Mouse (Mus musculus) hindbrain, embryonic 15.5 days (tissue): ENCODE measurements at regions not wholly inside any gene's neighbourhood (a gene's known extent, or its start where the extent isn't known, plus 50 kb on each side); places are given as distances from the start of the nearest gene placed in this dataset.
A peak's percentile ranks its signal among the peaks of the same experiment; 100 is the strongest.

Experiments used
- ATAC-seq: fragments of 200-750 bp; cut with Nextera tagmentation; 2 replicates; pipeline ENCODE4 v1.8.0; 2017; ENCODE audit warnings: low read depth, moderate number of reproducible peaks, moderate TSS enrichment; ENCODE audit not compliant: low FRiP score
- H3K27ac ChIP-seq: fragments of 300-500 bp; sonication (generic); replicated peaks from 2 replicates; pipeline ENCODE4 v1.5.1; 2015; ENCODE audit warnings: mild to moderate bottlenecking, inconsistent platforms
- H3K27me3 ChIP-seq: fragments of 300-500 bp; sonication (generic); 2 replicates; pipeline ENCODE4 v1.6.1; 2015; ENCODE audit warnings: control low read depth, inconsistent platforms
- H3K36me3 ChIP-seq: fragments of 300-500 bp; sonication (generic); 2 replicates; pipeline ENCODE4 v1.6.1; 2015; ENCODE audit warnings: control low read depth, inconsistent platforms
- H3K4me1 ChIP-seq: fragments of 300-500 bp; sonication (generic); replicated peaks from 2 replicates; pipeline ENCODE4 v1.6.1; 2015; ENCODE audit warnings: control low read depth, inconsistent platforms
- H3K4me2 ChIP-seq: fragments of 300-500 bp; sonication (generic); 2 replicates; pipeline ENCODE4 v1.6.1; 2015; ENCODE audit warnings: moderate library complexity, mild to moderate bottlenecking, inconsistent platforms
- H3K4me3 ChIP-seq: fragments of 300-500 bp; sonication (generic); 2 replicates; pipeline ENCODE4 v1.5.1; 2015; ENCODE audit warnings: mild to moderate bottlenecking, inconsistent platforms
- H3K9ac ChIP-seq: fragments of 300-500 bp; sonication (generic); 2 replicates; pipeline ENCODE4 v1.6.1; 2015; ENCODE audit warnings: inconsistent platforms
- H3K9me3 ChIP-seq: fragments of 300-500 bp; sonication (generic); 2 replicates; pipeline ENCODE4 v1.6.1; 2016; ENCODE audit warnings: control low read depth, inconsistent platforms
- WGBS: fragments of 180-500 bp; shearing (Covaris S2); methylation state at CpG from one replicate; pipeline ENCODE4 v1.1.7; 2015; 5-methylcytosine and 5-hydroxymethylcytosine counted together

DNA sequence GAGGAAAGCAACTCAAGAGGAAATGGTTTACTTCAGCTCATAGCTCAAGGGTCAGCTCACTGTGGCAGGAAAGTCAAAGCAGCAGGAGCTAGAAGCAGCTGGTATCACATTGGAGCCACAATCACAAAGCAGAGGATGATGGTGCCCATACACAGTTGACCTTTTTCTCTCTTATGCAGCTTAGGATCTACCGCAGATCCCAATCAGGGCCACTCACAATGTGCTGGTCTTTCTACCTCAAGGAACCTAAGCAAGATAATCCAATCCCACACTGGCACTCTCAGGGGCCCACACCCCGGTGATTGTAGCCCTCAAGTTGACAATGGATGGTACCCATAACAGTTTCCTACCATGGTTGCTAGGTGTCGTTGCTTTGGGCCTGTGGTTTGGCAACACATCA is 55.6 kb upstream of the Gm11983 start:
- H3K27ac ChIP-seq, result no peak overlapping the region
- no peaks in the 10 kb centered on the region for H3K9me3 ChIP-seq
- H3K9ac ChIP-seq, result no peak overlapping the region
- no peaks in the 10 kb centered on the region for H3K36me3 ChIP-seq
- H3K4me1 ChIP-seq, result peaks cover 5% of the 10 kb centered on the region
- no peak for ATAC-seq
- H3K4me2 ChIP-seq, result no peak overlapping the region
- no peak overlapping the region for H3K4me3 ChIP-seq
- no peaks in the 10 kb centered on the region for H3K27me3 ChIP-seq
- 94% methylated on average over 3 of the region's 3 CpGs for WGBS

DNA sequence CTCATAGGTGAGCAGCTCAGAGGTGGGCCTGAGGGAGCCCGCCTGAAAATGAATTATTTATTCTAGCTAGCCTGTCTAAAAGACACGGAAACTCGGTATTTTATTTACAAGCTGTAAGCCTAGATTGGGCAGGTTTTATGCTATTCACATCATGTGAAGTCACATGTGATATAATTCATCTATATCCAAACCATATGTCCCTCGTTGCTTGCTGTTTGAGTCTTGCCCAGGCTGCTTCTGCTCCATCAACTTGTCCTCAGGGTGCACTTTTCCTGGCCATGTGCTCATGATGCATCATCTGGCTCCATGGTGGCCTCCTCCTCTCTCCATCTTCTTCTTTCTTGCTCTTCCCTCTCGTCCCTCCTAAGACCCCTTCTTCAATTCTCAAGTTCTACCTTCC is 53.0 kb upstream of the Gm11983 start:
- 74% methylated on average over 5 of the region's 5 CpGs for WGBS
- no peaks in the 10 kb centered on the region for H3K9me3 ChIP-seq
- no peak overlapping the region for H3K27ac ChIP-seq
- ATAC-seq, result peak; percentile 63; the same call in 1 of the 2 replicates
- H3K36me3 ChIP-seq, result no peaks in the 10 kb centered on the region
- H3K4me1 ChIP-seq, result peaks cover 4% of the 10 kb centered on the region
- no peak overlapping the region for H3K9ac ChIP-seq
- no peaks in the 10 kb centered on the region for H3K27me3 ChIP-seq
- no peak overlapping the region for H3K4me3 ChIP-seq
- H3K4me2 ChIP-seq, result no peak overlapping the region

DNA sequence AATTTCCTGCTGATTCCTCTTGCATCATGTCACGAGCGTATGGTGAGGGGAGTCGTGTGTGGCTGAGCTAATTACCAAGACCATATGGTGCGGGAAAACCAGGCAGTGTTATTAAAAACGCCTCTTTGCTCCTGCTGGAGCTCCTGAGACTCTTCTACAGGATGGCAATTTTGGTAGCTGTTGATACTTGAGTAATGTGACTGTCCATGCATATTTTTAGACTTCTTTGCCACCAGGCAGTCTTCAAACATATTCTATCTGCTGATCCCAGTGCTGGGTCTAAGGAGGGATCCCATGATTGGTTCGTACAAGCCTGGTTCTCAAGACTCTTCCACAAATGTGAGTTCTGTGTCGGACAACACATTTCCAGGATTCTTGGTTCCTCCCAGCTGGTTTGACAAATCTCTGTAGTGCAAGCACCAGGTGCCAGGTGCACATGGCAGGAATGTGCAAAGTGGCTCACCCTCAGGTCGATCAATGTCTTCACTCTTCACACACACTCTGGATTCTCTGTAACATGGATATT is 52.3 kb upstream of the Gm11983 start:
- no peaks in the 10 kb centered on the region for H3K36me3 ChIP-seq
- WGBS, result 54% methylated on average over 8 of the region's 8 CpGs
- no peaks in the 10 kb centered on the region; the same call in 1 of the 2 replicates for H3K4me1 ChIP-seq
- H3K9me3 ChIP-seq, result no peaks in the 10 kb centered on the region
- no peak overlapping the region for H3K9ac ChIP-seq
- no peak overlapping the region for H3K4me3 ChIP-seq
- H3K27ac ChIP-seq, result no peak overlapping the region
- H3K4me2 ChIP-seq, result no peak overlapping the region
- H3K27me3 ChIP-seq, result no peaks in the 10 kb centered on the region
- ATAC-seq, result peak; percentile 64

GRCm38 (mm10) chr11:6889120-6889519 is 51.7 kb upstream of the Gm11983 start:
- no peaks in the 10 kb centered on the region; the same call in 1 of the 2 replicates for H3K4me1 ChIP-seq
- H3K27me3 ChIP-seq, result no peaks in the 10 kb centered on the region
- 89% methylated on average over 5 of the region's 5 CpGs for WGBS

More at GRCm38 (mm10) chr11:6889120-6889519, 51.7 kb upstream of the Gm11983 start:
- H3K27ac ChIP-seq, result no peak overlapping the region
- H3K4me3 ChIP-seq, result no peak overlapping the region
- no peak overlapping the region for H3K4me2 ChIP-seq
- no peaks in the 10 kb centered on the region for H3K36me3 ChIP-seq
- ATAC-seq, result no peak
- no peaks in the 10 kb centered on the region for H3K9me3 ChIP-seq
- no peak overlapping the region for H3K9ac ChIP-seq
